Mouse (Mus musculus) midbrain, embryonic 16.5 days (tissue): ENCODE data around the gene Tmprss6. TPM values are rescaled to one million over a fixed set of nuclear protein-coding genes. Genes with fewer than 3 reads are reported as not detected.

Experiments used
- ATAC-seq: fragments of 200-750 bp; cut with Nextera tagmentation; 2 replicates; pipeline ENCODE4 v1.8.0; 2017; ENCODE audit warnings: moderate TSS enrichment
- H3K27ac ChIP-seq: fragments of 300-500 bp; sonication (generic); 2 replicates; pipeline ENCODE4 v1.5.1; 2014; ENCODE audit warnings: mild to moderate bottlenecking, low read length, mixed read lengths
- H3K27me3 ChIP-seq: fragments of 300-500 bp; sonication (generic); 2 replicates; pipeline ENCODE4 v1.6.1; 2014; ENCODE audit warnings: low read depth, low read length, mixed read lengths; ENCODE audit not compliant: control insufficient read depth, insufficient read depth
- H3K36me3 ChIP-seq: fragments of 300-500 bp; sonication (generic); 2 replicates; pipeline ENCODE4 v1.6.1; 2014; ENCODE audit warnings: mild to moderate bottlenecking, low read length, moderate library complexity, mixed read lengths; ENCODE audit not compliant: control insufficient read depth, insufficient read depth
- H3K4me1 ChIP-seq: fragments of 300-500 bp; sonication (generic); 2 replicates; pipeline ENCODE4 v1.6.1; 2014; ENCODE audit warnings: mild to moderate bottlenecking, low read length, mixed read lengths; ENCODE audit not compliant: control insufficient read depth, insufficient read depth
- H3K4me2 ChIP-seq: fragments of 300-500 bp; sonication (generic); 2 replicates; pipeline ENCODE4 v1.6.1; 2014; ENCODE audit warnings: mild to moderate bottlenecking, low read length, mixed read lengths
- H3K4me3 ChIP-seq: fragments of 300-500 bp; sonication (generic); 2 replicates; pipeline ENCODE4 v1.5.1; 2014; ENCODE audit warnings: low read depth, mild to moderate bottlenecking, low read length, moderate library complexity, mixed read lengths
- H3K9ac ChIP-seq: fragments of 300-500 bp; sonication (generic); 2 replicates; pipeline ENCODE4 v1.6.1; 2014; ENCODE audit warnings: low read depth, low read length, mixed read lengths
- H3K9me3 ChIP-seq: fragments of 300-500 bp; sonication (generic); replicated peaks from 2 replicates; pipeline ENCODE4 v1.6.1; 2014; ENCODE audit warnings: mild to moderate bottlenecking, low read length, mixed read lengths; ENCODE audit not compliant: control insufficient read depth, poor library complexity, severe bottlenecking
- WGBS: fragments of 180-500 bp; shearing (Covaris S2); extraction: QIAGEN DNeasy Blood & Tissue Kit; methylation state at CpG from one replicate; pipeline ENCODE4 v1.1.7; 2014; 5-methylcytosine and 5-hydroxymethylcytosine counted together
- polyA plus RNA-seq: library from polyadenylated mRNA; unstranded; fragments of >200 nt; fragmentation: Nextera tagmentation; extraction: Ambion mirVana; gene quantifications from 2 replicates; pipeline ENCODE4 v1.2.1, GENCODE M21; 2015

Tmprss6 gene
- polyA plus RNA-seq, 1 experiment from 2014 or later, result 0.31 TPM

DNA sequence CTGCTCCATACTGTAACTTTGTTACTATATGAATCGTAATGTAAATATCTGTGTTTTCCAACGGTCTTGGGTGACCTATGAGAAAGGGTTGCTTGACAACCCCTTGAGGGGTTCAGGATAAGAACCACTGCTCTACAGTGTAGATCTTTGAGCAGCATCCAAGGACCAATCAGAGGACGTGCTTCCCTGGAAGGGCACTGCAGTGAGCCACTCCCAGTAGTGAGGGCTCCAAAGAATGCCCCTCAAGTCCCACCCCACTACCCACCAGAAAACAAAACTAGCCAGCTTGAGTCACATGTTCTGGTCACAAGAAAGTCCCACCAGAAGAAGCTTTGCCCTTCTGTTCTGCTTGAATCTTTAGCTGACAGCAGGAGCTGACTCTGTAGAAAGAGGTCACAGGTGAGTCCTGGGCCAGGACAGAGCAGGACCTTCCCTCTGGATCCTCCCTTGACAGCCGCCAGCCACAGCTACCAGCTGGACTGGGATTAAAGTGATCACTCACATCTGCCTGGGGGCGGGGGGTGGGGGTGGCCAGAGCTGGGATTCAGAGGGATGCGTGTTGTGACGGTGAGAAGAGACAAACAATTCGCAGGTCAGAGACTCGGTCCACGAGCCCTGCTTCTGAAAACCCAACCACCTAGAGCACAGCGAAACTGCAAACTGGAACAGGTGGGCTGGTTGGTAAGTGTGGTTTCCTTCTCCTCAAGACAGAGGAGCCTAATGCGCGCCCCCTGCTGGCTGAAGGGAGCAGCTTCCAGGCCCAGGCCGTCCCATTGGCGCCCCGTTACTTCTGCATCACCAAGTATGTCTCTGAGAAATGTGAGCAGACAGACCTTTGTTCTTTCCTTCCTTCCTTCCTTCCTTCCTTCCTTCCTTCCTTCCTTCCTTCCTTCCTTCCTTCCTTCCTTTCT is 46.1 kb downstream of the Tmprss6 start:
- 17% methylated on average over 16 of the region's 16 CpGs for WGBS
- no peaks in the 10 kb centered on the region for H3K36me3 ChIP-seq
- no peak overlapping the region for H3K27ac ChIP-seq

DNA sequence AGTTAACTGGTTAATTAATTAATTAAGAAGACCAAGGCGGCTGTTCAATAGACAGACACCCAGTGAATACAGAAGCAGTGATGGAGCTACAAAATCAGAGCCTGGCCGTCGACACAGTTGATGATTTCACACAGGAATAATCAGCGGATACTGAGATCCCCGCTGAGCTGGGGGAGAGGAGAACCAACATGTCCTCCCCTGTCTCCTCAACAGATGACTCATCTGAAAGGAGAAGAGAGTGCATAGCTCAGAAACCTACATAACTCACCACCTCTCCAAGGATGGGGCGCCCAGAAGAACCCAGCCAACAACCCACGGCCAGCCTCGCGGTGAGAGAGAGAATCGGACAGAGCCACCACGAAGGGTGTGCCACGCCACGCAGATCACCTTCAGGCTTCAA is 48.0 kb downstream of the Tmprss6 start:
- no peak for ATAC-seq
- H3K36me3 ChIP-seq, result no peaks in the 10 kb centered on the region
- no peak overlapping the region for H3K4me2 ChIP-seq
- no peak overlapping the region for H3K9ac ChIP-seq
- no peak overlapping the region for H3K27ac ChIP-seq
- no peak overlapping the region for H3K4me3 ChIP-seq
- H3K4me1 ChIP-seq, result peaks cover 3% of the 10 kb centered on the region
- no peaks in the 10 kb centered on the region; the same call in 1 of the 2 replicates for H3K27me3 ChIP-seq
- WGBS, result 83% methylated on average over 13 of the region's 13 CpGs
- H3K9me3 ChIP-seq, result no peaks in the 10 kb centered on the region

More for the DNA sequence above, 46.1 kb downstream of the Tmprss6 start:
- ATAC-seq, result peak; percentile 81; the same call in 1 of the 2 replicates
- H3K9ac ChIP-seq, result 0 out of 2 replicates have a peak overlapping the region, but pooled peaks have one; percentile 30
- no peaks in the 10 kb centered on the region; the same call in 1 of the 2 replicates for H3K27me3 ChIP-seq
- peak overlapping the region; percentile 30; the same call in 1 of the 2 replicates for H3K4me2 ChIP-seq
- no peak overlapping the region for H3K4me3 ChIP-seq
- peaks cover 3% of the 10 kb centered on the region for H3K4me1 ChIP-seq
- H3K9me3 ChIP-seq, result no peaks in the 10 kb centered on the region

DNA sequence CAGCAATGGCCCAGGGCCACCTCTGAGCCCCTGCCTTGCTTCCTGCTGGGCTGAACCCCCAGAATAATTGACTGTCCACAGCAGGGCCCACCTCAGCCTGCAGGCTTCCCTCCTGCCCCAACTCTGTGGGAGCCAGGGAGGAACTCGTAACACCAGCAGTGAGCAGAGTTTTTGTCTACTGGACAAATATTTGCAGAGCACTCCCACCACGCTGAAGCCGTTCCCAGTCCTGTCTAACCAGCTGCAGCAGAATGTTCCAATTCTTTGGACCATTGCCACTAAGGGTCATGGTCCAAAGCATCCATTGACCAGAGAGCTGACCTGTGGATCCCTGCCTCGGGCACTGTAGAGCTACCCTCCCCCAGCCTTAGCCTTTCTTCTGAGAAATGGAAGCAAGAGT is 51.5 kb downstream of the Tmprss6 start:
- H3K4me3 ChIP-seq, result no peak overlapping the region
- no peak overlapping the region for H3K4me2 ChIP-seq
- H3K36me3 ChIP-seq, result no peaks in the 10 kb centered on the region; the same call in 1 of the 2 replicates
- WGBS, result 12% methylated on average over 4 of the region's 4 CpGs
- H3K9me3 ChIP-seq, result no peaks in the 10 kb centered on the region
- H3K9ac ChIP-seq, result no peak overlapping the region
- H3K27me3 ChIP-seq, result no peaks in the 10 kb centered on the region; the same call in 1 of the 2 replicates
- no peak overlapping the region for H3K27ac ChIP-seq
- no peaks in the 10 kb centered on the region for H3K4me1 ChIP-seq
- no peak for ATAC-seq

DNA sequence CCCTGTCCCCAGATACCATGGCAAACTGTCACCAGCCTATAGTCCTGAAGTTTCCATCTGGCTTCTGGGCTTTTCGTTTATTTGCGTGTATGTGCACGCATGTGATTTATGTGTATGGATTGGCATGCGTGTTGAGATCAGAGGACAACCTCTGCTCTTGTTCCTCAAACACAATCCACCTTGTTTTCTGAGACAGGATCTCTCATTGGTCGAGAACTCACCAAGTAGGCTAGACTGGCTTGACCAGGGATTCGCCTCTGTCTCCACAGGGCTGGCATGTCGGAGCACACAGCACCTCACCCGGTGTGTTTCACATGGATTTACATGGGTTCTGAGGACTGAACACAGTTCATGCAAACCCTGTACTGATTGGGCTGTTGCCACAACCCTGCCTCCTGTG is 54.3 kb downstream of the Tmprss6 start:
- ATAC-seq, result no peak
- no peak overlapping the region for H3K9ac ChIP-seq
- no peaks in the 10 kb centered on the region for H3K9me3 ChIP-seq
- no peak overlapping the region for H3K4me3 ChIP-seq
- H3K4me1 ChIP-seq, result peaks cover 7% of the 10 kb centered on the region
- no peak overlapping the region for H3K4me2 ChIP-seq
- H3K36me3 ChIP-seq, result no peaks in the 10 kb centered on the region; the same call in 1 of the 2 replicates
- H3K27ac ChIP-seq, result no peak overlapping the region
- H3K27me3 ChIP-seq, result peaks cover 20% of the 10 kb centered on the region
- WGBS, result 95% methylated on average over 8 of the region's 8 CpGs

DNA sequence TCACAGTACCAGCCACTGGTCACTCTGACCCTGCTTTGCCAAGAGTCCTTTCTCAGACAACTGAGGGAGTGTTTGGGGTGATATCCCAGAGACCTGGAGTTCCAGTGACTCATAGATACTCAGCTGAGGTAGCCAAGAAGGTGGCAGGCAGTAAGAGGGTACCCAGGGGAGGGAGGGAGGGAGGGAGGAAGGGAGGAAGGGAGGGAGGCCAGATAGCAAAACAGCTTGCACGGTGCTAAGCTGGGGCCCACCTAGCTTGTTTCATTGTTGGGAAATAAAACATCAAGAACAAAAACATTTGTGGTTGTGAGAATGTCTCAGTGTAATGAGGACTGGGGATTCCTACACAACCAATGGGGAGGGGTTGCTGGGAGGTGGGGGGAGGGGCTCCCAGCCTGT is 54.7 kb downstream of the Tmprss6 start:
- Histone ChIP-seq H3K4me1 (peaks cover 7% of the 10 kb centered on the region), H3K27ac (no peak overlapping the region), H3K4me2 (no peak overlapping the region), H3K36me3 (no peaks in the 10 kb centered on the region; the same call in 1 of the 2 replicates), H3K9me3 (no peaks in the 10 kb centered on the region), H3K9ac (no peak overlapping the region), H3K4me3 (no peak overlapping the region), H3K27me3 (peaks cover 25% of the 10 kb centered on the region)
- 44% methylated on average over 1 of the region's 1 CpGs for WGBS
- ATAC-seq, result no peak

DNA sequence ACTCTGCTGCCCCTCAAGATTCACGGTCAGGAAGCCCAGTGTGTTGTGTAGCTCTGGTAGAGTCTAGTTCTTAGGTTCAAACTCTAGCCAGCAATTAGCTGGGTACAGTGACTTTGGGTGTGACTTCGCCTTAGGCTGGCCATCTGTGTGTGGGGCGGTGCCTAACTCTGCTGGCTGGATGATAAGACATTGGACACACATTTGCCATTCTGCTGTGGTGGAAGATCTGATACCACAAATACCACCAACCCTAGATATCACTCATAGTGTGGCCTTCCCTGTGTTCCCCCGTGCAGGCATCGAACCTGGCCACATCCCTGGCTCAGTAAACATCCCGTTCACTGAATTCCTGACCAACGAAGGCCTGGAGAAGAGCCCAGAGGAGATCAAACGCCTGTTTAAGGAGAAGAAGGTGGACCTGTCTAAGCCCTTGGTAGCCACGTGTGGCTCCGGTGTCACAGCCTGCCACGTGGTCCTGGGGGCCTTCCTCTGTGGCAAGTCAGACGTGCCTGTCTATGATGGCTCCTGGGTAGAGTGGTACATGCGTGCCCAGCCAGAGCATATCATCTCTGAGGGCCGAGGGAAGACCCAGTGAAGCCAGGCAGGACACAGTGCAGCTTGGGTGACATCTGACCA is 55.2 kb downstream of the Tmprss6 start:
- Histone ChIP-seq H3K4me2 (no peak overlapping the region), H3K27ac (no peak overlapping the region), H3K9ac (no peak overlapping the region), H3K27me3 (peaks cover 29% of the 10 kb centered on the region), H3K36me3 (no peaks in the 10 kb centered on the region; the same call in 1 of the 2 replicates), H3K9me3 (no peaks in the 10 kb centered on the region), H3K4me1 (peaks cover 7% of the 10 kb centered on the region), H3K4me3 (no peak overlapping the region)
- 93% methylated on average over 14 of the region's 14 CpGs for WGBS
- no peak for ATAC-seq

DNA sequence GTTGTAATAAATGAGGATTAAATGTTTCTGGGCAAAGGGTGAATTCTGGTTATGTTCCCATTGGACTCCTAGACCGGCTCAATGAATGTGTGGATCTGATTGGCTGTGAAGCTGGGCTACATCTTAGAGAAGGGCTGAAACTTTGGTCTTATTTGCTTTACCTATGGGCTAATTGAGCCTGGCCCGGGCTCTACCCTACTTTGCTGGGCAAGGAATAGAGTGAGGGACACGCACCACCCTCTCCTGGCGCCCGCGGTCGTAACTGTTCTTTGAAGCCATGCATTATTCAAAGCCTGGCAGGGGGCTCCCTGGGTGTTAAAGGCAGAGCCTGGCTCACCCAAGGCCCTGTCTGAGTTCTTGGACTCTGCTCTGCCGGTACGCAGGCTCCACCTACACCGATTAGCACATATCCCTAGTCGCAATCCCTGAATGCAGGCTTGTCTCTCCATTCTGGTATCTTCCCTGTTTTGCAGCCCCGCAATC is 58.8 kb downstream of the Tmprss6 start:
- Histone ChIP-seq H3K36me3 (no peaks in the 10 kb centered on the region; the same call in 1 of the 2 replicates), H3K9me3 (no peaks in the 10 kb centered on the region), H3K4me1 (peaks cover 21% of the 10 kb centered on the region), H3K4me3 (peak overlapping the region; percentile 19), H3K4me2 (peak overlapping the region; percentile 45), H3K9ac (no peak overlapping the region), H3K27ac (no peak overlapping the region), H3K27me3 (peaks cover 31% of the 10 kb centered on the region)
- no peak for ATAC-seq
- 7% methylated on average over 12 of the region's 12 CpGs for WGBS

DNA sequence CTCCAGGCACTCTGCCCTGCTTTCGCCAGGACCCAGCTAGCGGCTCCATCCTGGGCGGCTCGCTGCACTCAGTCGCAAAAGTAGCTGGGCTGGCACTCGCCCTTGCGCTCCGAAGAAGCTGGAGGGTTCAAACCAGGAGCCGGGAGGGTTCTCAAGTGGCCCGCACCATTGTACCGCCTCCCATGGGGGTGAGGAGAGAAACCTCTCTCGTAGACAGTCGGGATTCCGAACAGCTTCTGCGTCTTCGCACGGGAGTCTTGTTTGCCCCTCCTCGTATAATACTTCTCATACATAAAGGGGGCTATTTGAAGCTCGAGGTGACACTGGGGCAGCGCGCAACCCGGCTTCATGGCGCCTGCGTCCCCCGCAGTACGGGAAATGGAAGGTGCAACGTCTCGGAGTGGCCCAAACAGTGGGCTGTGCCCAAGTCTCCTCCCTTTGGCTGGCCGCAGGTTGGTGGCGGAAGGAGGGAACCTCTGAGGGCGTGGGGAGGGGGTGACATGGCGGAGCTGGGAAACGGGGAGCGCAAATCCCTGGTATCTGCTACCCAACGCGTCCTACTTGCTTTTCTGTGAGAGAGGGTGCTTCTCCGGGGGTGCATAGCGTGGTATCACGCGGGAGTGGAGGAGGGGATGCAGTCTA is 62.0 kb downstream of the Tmprss6 start, which contains the start of gene Mpst:
Mpst (plus strand) TSS at position 124 of the 642 bp plus-strand sequence.
- Histone ChIP-seq H3K27me3 (peaks cover 31% of the 10 kb centered on the region), H3K9me3 (no peaks in the 10 kb centered on the region), H3K4me1 (peaks cover 21% of the 10 kb centered on the region), H3K36me3 (no peaks in the 10 kb centered on the region), H3K4me2 (peak within 1 kb of the TSS; percentile 97), H3K4me3 (peak within 1 kb of the TSS; percentile 61), H3K27ac (peak within 1 kb of the TSS; percentile 84), H3K9ac (peak within 1 kb of the TSS; percentile 82)
- ATAC-seq, result peak; percentile 90
- WGBS, result under 1% methylated on average over 40 of the region's 40 CpGs
